Mouse (Mus musculus): ENCODE data around the gene Lrsam1.

Gene Lrsam1

DNA sequence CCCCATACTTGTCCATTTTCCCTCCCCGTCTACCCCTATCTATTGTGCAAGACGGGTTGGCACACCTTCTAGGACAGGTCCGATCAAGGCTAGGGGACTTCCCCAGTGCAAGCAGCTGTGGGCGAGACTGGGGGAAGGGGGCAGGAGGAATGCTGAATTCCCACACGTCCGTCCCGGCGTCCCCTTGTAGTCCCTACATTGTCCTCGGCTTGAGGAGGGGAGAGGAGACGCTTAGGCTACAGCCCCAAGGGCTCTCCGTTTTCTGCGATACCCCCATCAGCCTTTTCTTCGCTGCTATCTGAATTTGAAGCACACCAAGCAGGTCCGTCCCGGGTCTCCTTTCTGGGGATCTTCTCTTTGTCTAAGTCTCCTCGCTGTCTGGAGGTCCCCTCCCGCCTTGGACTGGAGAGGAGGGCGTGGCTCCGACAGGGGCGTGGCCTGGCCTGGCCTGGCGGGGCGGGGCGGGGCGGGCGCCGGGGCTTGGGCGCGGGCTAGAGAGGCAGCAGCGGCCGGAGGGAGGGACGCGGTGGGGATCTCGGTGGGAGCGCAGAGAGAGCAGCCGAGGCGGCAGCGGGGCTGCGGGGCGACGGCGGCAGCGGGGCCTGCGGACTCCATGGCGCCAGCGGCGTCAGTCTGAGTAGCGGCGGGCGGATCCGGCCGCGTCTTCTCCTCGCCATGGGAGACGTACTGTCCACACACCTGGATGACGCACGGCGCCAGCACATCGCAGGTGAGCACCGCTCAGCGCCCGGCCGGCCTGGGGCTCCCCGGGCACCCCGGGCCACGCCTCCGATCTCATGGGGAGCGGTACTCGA lies 85.5 kb downstream of the Lrsam1 start, which contains the start of gene Fam129b:
Fam129b (plus strand) TSS at position 440 of the 815 bp plus-strand sequence.
- ATAC-seq (ENCODE audit: insufficient number of reproducible peaks, low FRiP score, low TSS enrichment) = peak; percentile 69

Measured in cerebellum, adult (tissue).